ENCODE assay signal across 8 mouse cellular contexts in the genomic region with DNA sequence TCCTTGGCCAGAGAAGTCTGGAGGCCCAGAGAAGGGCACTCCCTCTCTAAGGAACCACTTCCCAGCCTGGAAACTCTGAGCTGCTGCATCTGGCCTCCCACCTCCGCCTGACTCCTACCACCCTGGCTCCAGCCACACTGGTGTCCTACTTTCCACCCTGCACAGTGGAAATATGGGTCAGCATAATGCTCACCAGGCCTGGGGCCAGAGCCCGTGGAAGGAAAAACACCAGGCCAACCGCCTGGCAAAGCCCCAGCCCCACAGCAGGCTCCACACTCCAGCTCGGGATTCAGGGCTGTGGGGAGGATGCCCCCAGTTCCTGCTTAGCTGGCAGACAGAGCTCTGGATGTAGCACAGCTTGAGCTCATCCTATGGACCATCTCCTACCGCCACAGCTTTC. TPM values are rescaled to one million over a fixed set of nuclear protein-coding genes. Genes with fewer than 3 reads are reported as not detected.
A peak's percentile ranks its signal among the peaks of the same experiment; 100 is the strongest.
DNase-seq lines count a peak whose midpoint lies in the region; ATAC-seq and TF ChIP-seq lines count a peak whose summit lies in the region.

No protein-coding gene starts in this region.

- no peak overlapping the region for H3K4me3 ChIP-seq in limb, embryonic 13.5 days
- no peak overlapping the region for H3K4me3 ChIP-seq in limb, embryonic 10.5 days
- no peak overlapping the region for H3K4me3 ChIP-seq in heart, embryonic 12.5 days
- H3K4me3 ChIP-seq in small intestine, adult 2 months (ENCODE audit: low read depth, low read length) = no peak overlapping the region

- no peaks in the 10 kb centered on the region for H3K36me3 ChIP-seq in limb, embryonic 13.5 days
- H3K36me3 ChIP-seq in limb, embryonic 10.5 days = no peaks in the 10 kb centered on the region
- no peaks in the 10 kb centered on the region for H3K36me3 ChIP-seq in heart, embryonic 12.5 days
- H3K36me3 ChIP-seq in small intestine, adult 2 months (ENCODE audit: control insufficient read depth, insufficient read depth, low read length) = no peaks in the 10 kb centered on the region

- 54% methylated on average over 5 of the region's 5 CpGs for WGBS in limb, embryonic 13.5 days
- whole genome bisulfite sequencing in limb, embryonic 10.5 days = 75% methylated on average over 5 of the region's 5 CpGs
- 49% methylated on average over 5 of the region's 5 CpGs for WGBS in heart, embryonic 12.5 days
- 70% methylated on average over 5 of the region's 5 CpGs for WGBS in small intestine, adult 2 months

- no peak for TF ChIP-seq POLR2A in small intestine, adult 2 months (IDR thresholded peaks at IDR 0.05; ENCODE audit: low read depth, low read length)

- no peak overlapping the region for H3K4me2 ChIP-seq in limb, embryonic 13.5 days (replicated peaks)
- no peak overlapping the region for H3K4me2 ChIP-seq in heart, embryonic 12.5 days

- H3K27me3 ChIP-seq in limb, embryonic 13.5 days = no peaks in the 10 kb centered on the region
- no peaks in the 10 kb centered on the region for H3K27me3 ChIP-seq in limb, embryonic 10.5 days (ENCODE audit: low read depth, poor library complexity, severe bottlenecking)
- H3K27me3 ChIP-seq in heart, embryonic 12.5 days (replicated peaks) = no peaks in the 10 kb centered on the region
- H3K27me3 ChIP-seq in small intestine, adult 2 months (ENCODE audit: control insufficient read depth, insufficient read depth, low read length) = no peaks in the 10 kb centered on the region

- H3K4me1 ChIP-seq in limb, embryonic 13.5 days = peaks cover 16% of the 10 kb centered on the region
- peaks cover under 1% of the 10 kb centered on the region; the same call in 1 of the 2 replicates for H3K4me1 ChIP-seq in limb, embryonic 10.5 days
- peaks cover 67% of the 10 kb centered on the region for H3K4me1 ChIP-seq in heart, embryonic 12.5 days (replicated peaks)
- H3K4me1 ChIP-seq in small intestine, adult 2 months (ENCODE audit: control insufficient read depth, insufficient read depth, insufficient read length, low read length) = peaks cover 9% of the 10 kb centered on the region

- no peak for ATAC-seq in limb, embryonic 13.5 days (ENCODE audit: low FRiP score, low read depth)
- peak; percentile 38; the same call in 1 of the 2 replicates for ATAC-seq in heart, embryonic 12.5 days (ENCODE audit: insufficient number of reproducible peaks, low FRiP score)

- H3K27ac ChIP-seq in limb, embryonic 13.5 days = peak overlapping the region; percentile 49; the same call in 1 of the 2 replicates
- H3K27ac ChIP-seq in limb, embryonic 10.5 days = no peak overlapping the region
- H3K27ac ChIP-seq in heart, embryonic 12.5 days (ENCODE audit: poor library complexity, severe bottlenecking) = peak overlapping the region; percentile 66
- peak overlapping the region; percentile 31; the same call in 1 of the 2 replicates for H3K27ac ChIP-seq in small intestine, adult 2 months (ENCODE audit: insufficient read depth, low read depth, low read length)

- no peak for TF ChIP-seq CTCF in small intestine, adult 2 months (IDR thresholded peaks at IDR 0.05; ENCODE audit: extremely low read depth, insufficient read length, insufficient replicate concordance, low read depth, low read length)

- DNase-seq in limb, embryonic 10.5 days (ENCODE audit: low spot score) = no peak
- peak; percentile 70 to 80 for DNase-seq in cerebellum, postnatal 10 days
- DNase-seq in left cerebral cortex, adult 8-10 months (ENCODE audit: low spot score in 2 of 2) = peak; percentile 32 to 63
- no peak for DNase-seq in thymus, postnatal 10 days (ENCODE audit: low spot score in 2 of 2)
- no peak for DNase-seq in embryo, embryonic 9.5 days (ENCODE audit: extremely low spot score)

- no peaks in the 10 kb centered on the region for H3K9me3 ChIP-seq in limb, embryonic 13.5 days
- H3K9me3 ChIP-seq in limb, embryonic 10.5 days (replicated peaks) = no peaks in the 10 kb centered on the region
- no peaks in the 10 kb centered on the region for H3K9me3 ChIP-seq in heart, embryonic 12.5 days (replicated peaks)

- H3K9ac ChIP-seq in limb, embryonic 13.5 days = no peak overlapping the region
- H3K9ac ChIP-seq in heart, embryonic 12.5 days = no peak overlapping the region

RNA-seq across cellular contexts. Expression of gene Spon2, which starts 10.2 kb away (rescaled TPM):
- polyA plus RNA-seq in limb, embryonic 13.5 days (2015; fragmentation: Nextera tagmentation; extraction: Ambion mirVana) = 6.8 and 7.4 TPM in 2 replicates
- polyA plus RNA-seq in limb, embryonic 10.5 days (2016; fragmentation: Nextera tagmentation; extraction: Ambion mirVana) = 2.8 TPM in 2 replicates
- polyA plus RNA-seq in heart, embryonic 12.5 days (2016; fragmentation: Nextera tagmentation; extraction: Ambion mirVana) = 75.6 and 76.5 TPM in 2 replicates
- under 1 TPM in 1 of 4 experiments, not detected in 3; 0.46 TPM for total RNA-seq in left cerebral cortex, adult 8-10 months (2022)
- 26.6 and 36.3 TPM in 2 replicates for polyA plus RNA-seq in small intestine, adult 2 months (2012; rRNA removed)

RNA-seq across cellular contexts. Expression of gene Ctbp1, which starts 46.4 kb away (rescaled TPM):
- 341 and 368 TPM in 2 replicates for polyA plus RNA-seq in limb, embryonic 13.5 days (2015; fragmentation: Nextera tagmentation; extraction: Ambion mirVana)
- polyA plus RNA-seq in limb, embryonic 10.5 days (2016; fragmentation: Nextera tagmentation; extraction: Ambion mirVana) = 440 and 473 TPM in 2 replicates
- polyA plus RNA-seq in heart, embryonic 12.5 days (2016; fragmentation: Nextera tagmentation; extraction: Ambion mirVana) = 250 and 251 TPM in 2 replicates
- total RNA-seq in left cerebral cortex, adult 8-10 months (2022) = 100 to 1,000 TPM; 306 to 326 (median 313) TPM
- polyA plus RNA-seq in small intestine, adult 2 months (2012; rRNA removed) = 154 and 390 TPM in 2 replicates

Comparison
In these comparisons a context has a peak if more than half of its experiments do, and no peak if none do; other contexts are left out.
1. DNase-seq: peak in cerebellum, postnatal 10 days (2 of 2) and left cerebral cortex, adult 8-10 months (2 of 2); none in limb, embryonic 10.5 days (single experiment), thymus, postnatal 10 days (0 of 2) and embryo, embryonic 9.5 days (single experiment).